Mouse (Mus musculus): ENCODE measurements around the gene Pax8.

The Pax8 gene

DNA sequence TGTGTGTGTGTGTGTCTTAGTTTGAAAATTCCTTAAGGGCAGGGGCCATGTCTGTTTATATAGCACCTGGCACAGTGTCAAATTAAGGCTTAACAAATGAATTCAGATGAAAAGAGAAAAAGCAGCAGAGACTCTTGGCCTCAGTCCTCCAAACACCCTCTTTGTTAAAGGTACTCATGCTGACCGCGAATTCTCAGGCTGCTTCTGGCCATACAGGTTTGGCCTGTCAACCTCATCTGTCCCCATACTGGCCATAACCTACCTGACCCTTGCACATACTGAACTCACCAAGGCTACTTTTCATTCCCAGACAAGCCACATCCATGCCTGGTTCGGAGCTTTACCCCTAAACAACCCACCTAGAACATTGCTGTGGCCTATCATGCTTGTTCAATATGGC, 62.2 kb downstream of the Pax8 start:
- DNase-seq: no peak

GRCm38 (mm10) chr2:24409166-24409565, 66.2 kb downstream of the Pax8 start:
- peak; percentile 74 for DNase-seq

DNA sequence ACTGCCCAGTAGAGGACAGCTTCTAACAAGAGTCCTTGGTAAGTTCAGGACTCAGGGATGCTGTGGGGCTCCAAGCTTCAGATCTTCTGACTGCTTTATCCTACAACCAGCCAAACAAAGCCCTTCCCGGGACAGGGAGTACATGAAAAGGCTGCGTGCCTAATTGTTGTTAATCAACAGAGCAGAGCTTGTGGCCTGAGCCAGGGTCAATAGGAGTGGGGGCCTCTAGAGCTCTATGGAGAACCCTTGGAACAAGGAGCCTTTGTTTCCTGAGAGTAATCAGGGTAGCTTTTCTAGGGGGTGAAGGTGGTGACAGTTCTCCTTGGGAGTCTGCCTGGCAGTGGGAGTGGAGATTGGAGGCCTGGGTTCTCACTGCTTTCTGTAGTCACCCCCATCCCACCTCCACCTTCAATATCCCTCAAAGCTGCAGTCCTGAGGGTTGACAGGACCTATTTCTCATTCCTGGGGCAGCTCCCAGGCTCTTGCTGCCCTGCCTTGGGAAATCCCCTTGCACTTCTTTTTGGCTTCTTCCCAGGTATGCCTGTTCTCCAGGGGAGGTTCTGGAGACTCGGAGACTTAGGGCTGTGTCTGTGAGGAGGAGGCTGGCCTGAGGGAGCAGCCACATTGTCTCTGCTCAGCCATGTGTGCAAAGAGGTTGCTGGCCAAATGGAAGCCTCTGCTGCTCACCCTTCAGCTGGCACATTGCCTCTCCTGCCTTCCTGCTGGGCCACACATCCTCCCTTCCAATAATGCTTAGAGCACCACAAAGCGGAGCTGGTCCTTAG, 67.5 kb downstream of the Pax8 start:
- DNase-seq: no peak

GRCm38 (mm10) chr2:24405345-24406012, 69.9 kb downstream of the Pax8 start:
- DNase-seq: peak; percentile 84

DNA sequence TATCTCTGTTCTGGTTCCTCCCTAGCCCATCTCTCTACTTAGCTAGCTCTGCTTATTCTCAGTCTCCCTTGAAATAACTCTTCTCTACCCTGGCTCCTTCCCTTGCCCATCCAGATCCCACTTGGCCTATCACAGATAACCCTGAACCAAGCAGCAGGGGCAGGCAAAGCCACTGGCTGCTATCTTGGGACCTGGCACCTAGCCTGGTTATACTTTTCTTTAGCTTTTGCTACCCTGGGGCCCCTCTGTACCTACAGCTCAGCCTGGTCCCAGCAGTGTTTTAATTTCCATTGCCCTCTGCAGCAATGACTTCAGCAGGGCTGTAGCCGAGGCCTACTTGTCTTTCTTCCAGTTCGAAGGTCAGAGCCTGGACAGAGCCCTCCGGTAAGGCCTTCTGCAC, 74.7 kb downstream of the Pax8 start:
- DNase-seq: no peak

GRCm38 (mm10) chr2:24397115-24397514, 78.3 kb downstream of the Pax8 start:
- DNase-seq: no peak

GRCm38 (mm10) chr2:24393251-24393650, 82.1 kb downstream of the Pax8 start:
- DNase-seq: no peak

DNA sequence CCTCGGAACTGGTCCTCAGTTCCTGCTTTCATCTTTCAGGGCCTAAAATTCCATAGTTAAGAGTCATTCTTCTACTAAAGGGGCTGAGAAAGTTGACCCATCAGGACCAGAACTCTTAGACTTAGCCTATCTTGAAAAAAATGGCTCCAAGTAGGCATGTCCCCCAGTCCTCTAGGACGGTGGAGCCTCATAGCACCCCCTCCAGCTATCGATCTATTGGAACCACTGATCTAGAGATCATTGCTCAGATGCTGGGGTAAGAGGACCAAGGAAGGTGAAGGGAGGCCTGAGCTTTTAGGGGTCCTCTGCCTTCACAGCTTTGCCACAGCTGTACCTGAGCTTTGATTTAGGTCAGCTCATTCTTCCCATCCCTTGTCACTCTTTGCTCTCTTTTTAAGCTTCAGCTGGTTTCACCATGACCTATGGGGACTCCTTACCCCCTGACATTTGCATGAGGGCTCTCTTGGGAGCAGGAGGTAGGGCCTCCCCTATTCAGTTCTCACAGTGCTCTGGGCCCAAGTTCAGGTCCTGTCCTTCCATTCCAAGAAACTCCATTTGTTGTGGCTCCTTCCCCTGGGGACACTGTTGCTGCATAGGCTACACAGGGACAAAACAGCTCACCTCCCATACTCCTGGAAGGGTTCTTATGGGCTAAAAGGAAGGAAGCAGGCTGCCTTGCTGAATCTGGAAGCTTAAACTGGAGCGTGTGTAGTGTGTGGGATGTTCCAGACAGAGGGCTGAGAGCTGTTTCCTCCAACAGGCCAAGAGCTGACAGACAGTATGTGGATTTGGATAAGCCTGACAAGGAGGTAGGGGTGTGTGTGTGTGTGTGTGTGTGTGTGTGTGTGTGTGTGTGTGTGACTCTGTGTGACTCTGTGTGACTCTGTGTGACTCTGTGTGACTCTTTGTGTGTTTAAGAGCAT, 87.8 kb downstream of the Pax8 start:
- DNase-seq: no peak

- no peak for DNase-seq
Measured at GRCm38 (mm10) chr2:24386964-24387320, 88.5 kb downstream of the Pax8 start.

- peak; percentile 45 for DNase-seq
Measured at GRCm38 (mm10) chr2:24386158-24386963, 89.0 kb downstream of the Pax8 start.

GRCm38 (mm10) chr2:24385111-24385961, 90.1 kb downstream of the Pax8 start:
- DNase-seq: peak; percentile 50

GRCm38 (mm10) chr2:24384393-24384792, 91.0 kb downstream of the Pax8 start:
- no peak for DNase-seq

DNA sequence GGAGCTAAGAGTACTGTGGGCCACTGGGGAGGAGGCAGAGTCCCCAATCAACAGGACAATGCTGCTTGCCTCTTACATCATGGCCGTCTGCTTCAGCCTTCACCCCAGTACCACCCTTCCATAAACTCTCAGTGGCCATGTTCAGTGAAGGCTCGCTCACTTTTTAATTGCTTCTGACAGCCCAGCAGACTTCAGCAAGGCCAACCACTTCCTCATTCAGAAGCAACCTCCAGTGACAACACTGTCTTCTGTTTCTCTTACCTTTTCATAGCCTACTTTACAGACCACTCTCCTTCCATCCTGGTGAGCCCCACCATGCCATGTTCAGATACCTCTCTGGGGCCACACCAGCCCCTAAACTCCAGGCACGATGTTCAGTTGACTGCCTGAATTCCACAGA, 91.8 kb downstream of the Pax8 start:
- no peak for DNase-seq

GRCm38 (mm10) chr2:24382456-24383230, 92.8 kb downstream of the Pax8 start:
- DNase-seq: no peak

DNA sequence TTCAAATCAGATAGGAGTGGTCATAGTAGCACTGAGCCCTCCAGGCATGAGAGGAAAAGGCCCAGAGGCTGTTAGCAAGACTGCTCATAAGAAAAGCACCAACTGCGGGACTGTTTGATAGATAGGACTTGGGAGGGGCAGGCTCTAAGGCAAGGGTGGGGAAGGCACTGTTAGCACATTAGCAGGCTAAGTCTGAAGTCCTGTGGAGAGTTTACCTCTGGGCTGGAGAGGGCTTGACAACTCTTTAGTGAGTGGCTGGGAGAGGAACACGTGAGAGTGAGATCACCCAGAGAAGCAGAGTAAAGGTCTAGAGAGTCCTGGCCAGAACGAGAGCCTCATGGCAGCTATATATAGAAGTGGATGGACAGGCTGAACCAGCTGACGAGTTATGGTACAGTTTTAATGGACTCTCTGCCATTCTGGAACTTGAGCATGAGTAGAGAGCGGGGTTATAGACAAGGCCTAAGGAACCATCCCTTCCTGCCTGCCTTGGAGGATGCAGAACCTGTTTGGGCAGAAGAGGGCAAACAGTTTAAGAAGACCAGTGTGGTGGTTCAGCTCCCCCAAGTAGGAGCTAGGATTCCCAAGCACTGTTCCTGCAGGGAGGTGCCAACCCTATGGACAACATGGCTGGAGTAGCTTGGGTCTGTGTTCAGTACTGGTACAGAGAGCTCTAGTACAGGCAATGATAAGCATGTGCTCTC, 96.5 kb downstream of the Pax8 start:
- DNase-seq: peak; percentile 16
